Mouse (Mus musculus): Measurements from ENCODE around the gene Aspscr1. TPM values are rescaled to one million over a fixed set of nuclear protein-coding genes. Genes with fewer than 3 reads are reported as not detected.

Gene Aspscr1
- total and polyA plus RNA-seq, 3 experiments: 35.2 to 38.6 (median 38.3) TPM

DNA sequence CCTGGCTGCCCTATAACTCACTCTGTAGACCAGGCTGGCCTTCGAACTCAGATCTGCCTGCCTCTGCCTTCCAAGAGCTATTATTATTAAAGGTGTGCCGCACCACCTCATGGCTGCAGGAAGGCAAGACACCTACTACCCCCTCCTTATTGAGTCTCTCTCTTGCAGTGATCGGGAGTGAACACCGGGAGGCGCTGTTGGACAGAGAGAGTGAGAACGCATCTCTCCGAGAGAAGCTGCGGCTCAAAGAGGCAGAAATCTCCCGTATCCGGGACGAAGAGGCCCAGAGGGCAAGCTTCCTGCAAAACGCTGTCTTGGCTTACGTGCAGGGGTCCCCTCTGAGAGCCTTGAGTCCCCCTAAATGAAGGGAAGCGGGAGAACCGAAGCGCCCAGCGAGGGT is 47.7 kb downstream of the Aspscr1 start:
- Histone ChIP-seq H3K36me3 (ENCODE audit: control insufficient read depth, insufficient read depth, low read length) (no peaks in the 10 kb centered on the region), H3K27ac (no peak overlapping the region), H3K79me2 (replicated peaks; ENCODE audit: control insufficient read depth, insufficient read depth, low read length) (no peaks in the 10 kb centered on the region), H3K9ac (ENCODE audit: low read depth, low read length) (peak overlapping the region; percentile 81; the same call in 1 of the 2 replicates), H3K4me1 (ENCODE audit: control insufficient read depth, insufficient read depth, low read length) (peaks cover 2% of the 10 kb centered on the region; the same call in 1 of the 2 replicates), H3K27me3 (ENCODE audit: control insufficient read depth, insufficient read depth, low read length) (0 out of 2 replicates have a peak, but pooled peaks cover 1% of the 10 kb centered on the region), H3K4me3 (peak overlapping the region; percentile 58)
- 16% methylated on average over 17 of the region's 17 CpGs for WGBS
- peak; percentile 87 to 91 for DNase-seq
- intact Hi-C loops (cut with DNase I): loop anchor here (1.0 to 10.0 kb wide), 5 partner anchors 30 to 324 kb away; no protein-coding TSS in a partner anchor
- no peak for TF ChIP-seq POLR2A (IDR thresholded peaks at IDR 0.05; ENCODE audit: insufficient read depth, low read depth, low read length)
- TF ChIP-seq CTCF (IDR thresholded peaks at IDR 0.05): peak; percentile 88
- peak; percentile 94 for TF ChIP-seq EP300 (IDR thresholded peaks at IDR 0.05; ENCODE audit: insufficient read depth, low read depth, low read length)

DNA sequence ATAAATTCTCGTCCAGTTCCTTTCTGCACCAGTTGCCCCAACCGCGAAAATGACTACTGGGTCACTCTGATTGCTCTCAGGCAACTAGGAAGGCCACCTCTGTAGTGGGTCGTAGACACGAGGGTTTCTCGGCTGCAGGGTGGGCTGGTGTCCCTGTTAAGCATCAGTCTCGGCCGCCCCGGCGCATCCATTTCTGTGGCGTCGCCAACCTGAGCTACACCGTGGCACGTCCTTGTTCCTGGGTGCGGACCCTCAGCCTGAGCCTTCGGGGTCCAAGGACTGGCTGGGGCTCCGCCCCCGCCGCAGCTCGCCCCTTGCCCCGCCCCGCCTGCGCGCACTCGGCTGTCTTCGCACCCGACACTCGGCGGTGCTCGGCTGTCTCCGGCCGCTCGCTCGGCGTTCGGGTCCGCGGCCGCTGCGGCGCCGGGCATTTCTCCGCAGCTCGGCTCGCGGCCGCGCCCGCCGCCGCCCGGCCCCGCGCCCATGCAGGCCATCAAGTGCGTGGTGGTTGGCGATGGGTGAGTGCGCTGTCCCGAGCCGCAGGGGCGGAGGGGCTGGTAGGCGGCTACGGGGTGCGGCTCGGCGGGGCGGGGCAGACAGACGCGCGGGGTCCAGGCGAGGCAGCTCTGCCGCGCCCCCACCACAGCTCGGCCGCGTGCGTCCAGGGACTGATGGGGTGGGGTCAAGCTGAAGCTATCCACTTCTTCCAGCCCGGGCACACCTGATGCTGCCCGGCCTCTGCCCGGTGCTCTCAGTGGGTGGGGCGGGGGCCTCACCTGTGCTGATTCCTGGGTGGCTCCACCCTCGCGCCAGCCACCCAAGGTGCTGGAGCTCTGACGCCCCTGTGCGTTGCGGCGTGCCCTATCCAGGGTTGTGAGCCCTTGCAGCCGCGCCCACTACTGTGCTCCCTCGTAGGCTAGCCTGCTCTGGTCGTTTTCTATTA is 48.6 kb downstream of the Aspscr1 start, which contains the start of gene Rac3:
Gene Rac3, plus strand, starts transcription at position 347 of the 943 bp plus-strand sequence.
- no peak within 1 kb of the TSS for H3K27ac ChIP-seq
- H3K4me1 ChIP-seq (ENCODE audit: control insufficient read depth, insufficient read depth, low read length): peaks cover 2% of the 10 kb centered on the region; the same call in 1 of the 2 replicates
- DNase-seq: peak; percentile 74 to 81
- TF ChIP-seq POLR2A (IDR thresholded peaks at IDR 0.05; ENCODE audit: insufficient read depth, low read depth, low read length) (no peak), CTCF (IDR thresholded peaks at IDR 0.05) (no peak), EP300 (IDR thresholded peaks at IDR 0.05; ENCODE audit: insufficient read depth, low read depth, low read length) (no peak)
- H3K27me3 ChIP-seq (ENCODE audit: control insufficient read depth, insufficient read depth, low read length): 0 out of 2 replicates have a peak, but pooled peaks cover 1% of the 10 kb centered on the region
- no peaks in the 10 kb centered on the region for H3K79me2 ChIP-seq (replicated peaks; ENCODE audit: control insufficient read depth, insufficient read depth, low read length)
- no peaks in the 10 kb centered on the region for H3K36me3 ChIP-seq (ENCODE audit: control insufficient read depth, insufficient read depth, low read length)
- WGBS: 1% methylated on average over 84 of the region's 90 CpGs
- peak within 1 kb of the TSS; percentile 81 for H3K9ac ChIP-seq (ENCODE audit: low read depth, low read length)
- peak within 1 kb of the TSS; percentile 58 for H3K4me3 ChIP-seq
- intact Hi-C loops (cut with DNase I): loop anchor here (2.0 to 10.0 kb wide), 2 partner anchors 29 to 323 kb away; no protein-coding TSS in a partner anchor

DNA sequence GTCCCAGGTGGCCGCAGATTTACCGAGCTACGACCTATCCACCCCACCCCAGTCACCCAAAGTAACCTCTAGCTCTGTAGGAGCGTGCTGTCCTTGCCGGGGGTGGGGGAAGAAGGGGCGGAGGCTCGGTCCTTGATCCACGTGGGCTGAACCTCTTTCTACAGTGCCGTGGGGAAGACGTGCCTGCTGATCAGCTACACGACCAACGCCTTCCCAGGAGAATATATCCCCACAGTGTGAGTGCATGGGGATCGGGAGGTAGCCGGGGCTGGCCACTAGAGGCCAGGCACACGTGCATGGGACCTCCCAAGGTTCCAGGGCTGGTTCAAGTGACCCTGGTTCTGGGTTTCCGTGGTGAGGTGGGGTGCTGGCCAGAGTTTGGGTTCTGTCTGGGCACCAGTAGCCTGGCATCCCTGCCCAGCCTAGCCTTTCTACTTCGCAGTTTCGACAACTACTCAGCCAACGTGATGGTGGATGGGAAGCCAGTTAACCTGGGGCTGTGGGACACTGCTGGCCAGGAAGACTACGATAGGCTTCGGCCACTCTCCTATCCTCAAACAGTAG is 49.4 kb downstream of the Aspscr1 start:
- DNase-seq: no peak
- no peak overlapping the region for H3K27ac ChIP-seq
- no peaks in the 10 kb centered on the region for H3K79me2 ChIP-seq (replicated peaks; ENCODE audit: control insufficient read depth, insufficient read depth, low read length)
- TF ChIP-seq POLR2A (IDR thresholded peaks at IDR 0.05; ENCODE audit: insufficient read depth, low read depth, low read length): no peak
- TF ChIP-seq CTCF (IDR thresholded peaks at IDR 0.05): no peak
- no peak for TF ChIP-seq EP300 (IDR thresholded peaks at IDR 0.05; ENCODE audit: insufficient read depth, low read depth, low read length)
- H3K36me3 ChIP-seq (ENCODE audit: control insufficient read depth, insufficient read depth, low read length): no peaks in the 10 kb centered on the region
- peak overlapping the region; percentile 81 for H3K9ac ChIP-seq (ENCODE audit: low read depth, low read length)
- peaks cover 3% of the 10 kb centered on the region for H3K4me1 ChIP-seq (ENCODE audit: control insufficient read depth, insufficient read depth, low read length)
- WGBS: 22% methylated on average over 21 of the region's 21 CpGs
- intact Hi-C loops (cut with DNase I): loop anchor here (10.0 kb wide), 1 partner anchor 323 kb away; no protein-coding TSS in a partner anchor
- peak overlapping the region; percentile 58 for H3K4me3 ChIP-seq
- H3K27me3 ChIP-seq (ENCODE audit: control insufficient read depth, insufficient read depth, low read length): 0 out of 2 replicates have a peak, but pooled peaks cover 1% of the 10 kb centered on the region

DNA sequence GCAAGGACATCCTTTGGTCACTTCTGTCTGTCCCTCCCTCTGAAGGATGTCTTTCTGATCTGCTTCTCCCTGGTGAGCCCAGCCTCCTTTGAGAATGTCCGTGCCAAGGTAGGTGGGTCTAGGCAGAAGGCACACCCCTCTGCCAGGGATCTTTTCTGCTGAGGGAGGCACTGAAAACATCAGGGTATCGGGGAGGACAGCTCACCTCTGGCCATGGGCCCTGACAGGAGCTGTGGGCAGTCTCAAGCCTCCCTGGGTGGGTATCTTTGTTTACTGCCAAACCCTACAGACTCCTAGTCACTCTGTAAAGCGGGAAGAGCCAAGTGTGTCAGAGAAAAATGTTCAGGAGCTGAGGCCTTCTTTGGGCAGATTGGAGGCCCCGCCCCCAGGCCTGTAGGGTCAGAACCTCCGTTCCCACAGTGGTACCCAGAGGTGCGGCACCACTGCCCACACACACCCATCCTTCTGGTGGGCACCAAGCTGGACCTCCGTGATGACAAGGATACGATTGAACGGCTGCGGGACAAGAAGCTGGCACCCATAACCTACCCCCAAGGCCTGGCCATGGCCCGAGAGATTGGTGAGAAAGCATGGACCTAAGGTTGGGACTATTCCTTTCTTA is 50.1 kb downstream of the Aspscr1 start:
- Histone ChIP-seq H3K27ac (no peak overlapping the region), H3K4me1 (ENCODE audit: control insufficient read depth, insufficient read depth, low read length) (peaks cover 3% of the 10 kb centered on the region), H3K4me3 (no peak overlapping the region), H3K27me3 (ENCODE audit: control insufficient read depth, insufficient read depth, low read length) (0 out of 2 replicates have a peak, but pooled peaks cover 1% of the 10 kb centered on the region), H3K36me3 (ENCODE audit: control insufficient read depth, insufficient read depth, low read length) (no peaks in the 10 kb centered on the region), H3K9ac (ENCODE audit: low read depth, low read length) (no peak overlapping the region), H3K79me2 (replicated peaks; ENCODE audit: control insufficient read depth, insufficient read depth, low read length) (no peaks in the 10 kb centered on the region)
- TF ChIP-seq POLR2A (IDR thresholded peaks at IDR 0.05; ENCODE audit: insufficient read depth, low read depth, low read length): 0 out of 2 replicates have a peak, but pooled peaks have one; percentile 5
- no peak for TF ChIP-seq EP300 (IDR thresholded peaks at IDR 0.05; ENCODE audit: insufficient read depth, low read depth, low read length)
- intact Hi-C loops (cut with DNase I): loop anchor here (10.0 kb wide), 1 partner anchor 322 kb away; no protein-coding TSS in a partner anchor
- WGBS: 91% methylated on average over 11 of the region's 11 CpGs
- DNase-seq: no peak

DNA sequence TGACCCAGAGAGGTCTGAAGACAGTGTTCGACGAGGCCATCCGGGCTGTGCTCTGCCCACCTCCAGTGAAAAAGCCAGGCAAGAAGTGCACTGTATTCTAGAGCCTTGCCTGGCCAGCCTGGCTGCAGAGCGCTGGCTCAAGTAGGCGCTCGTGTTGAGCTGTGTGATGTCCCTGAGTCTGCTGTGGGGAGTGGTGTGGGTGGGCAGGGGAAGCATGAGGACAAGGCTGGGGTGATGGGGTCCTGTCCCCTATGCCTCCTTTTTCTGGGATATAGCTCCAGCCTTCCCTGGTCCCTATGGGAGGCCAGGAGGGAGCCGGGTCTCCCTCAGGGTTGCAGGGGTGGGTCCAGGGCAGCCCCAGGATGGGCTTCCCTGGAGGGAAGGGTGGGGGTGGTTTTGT is 50.7 kb downstream of the Aspscr1 start:
- Histone ChIP-seq H3K4me3 (no peak overlapping the region), H3K9ac (ENCODE audit: low read depth, low read length) (no peak overlapping the region), H3K27ac (no peak overlapping the region), H3K27me3 (ENCODE audit: control insufficient read depth, insufficient read depth, low read length) (0 out of 2 replicates have a peak, but pooled peaks cover 1% of the 10 kb centered on the region), H3K4me1 (ENCODE audit: control insufficient read depth, insufficient read depth, low read length) (peaks cover 3% of the 10 kb centered on the region), H3K36me3 (ENCODE audit: control insufficient read depth, insufficient read depth, low read length) (no peaks in the 10 kb centered on the region), H3K79me2 (replicated peaks; ENCODE audit: control insufficient read depth, insufficient read depth, low read length) (no peaks in the 10 kb centered on the region)
- DNase-seq: no peak
- intact Hi-C loops (cut with DNase I): loop anchor here (10.0 kb wide), 1 partner anchor 321 kb away; no protein-coding TSS in a partner anchor
- WGBS: 94% methylated on average over 7 of the region's 7 CpGs
- TF ChIP-seq EP300 (IDR thresholded peaks at IDR 0.05; ENCODE audit: insufficient read depth, low read depth, low read length): no peak
- TF ChIP-seq CTCF (IDR thresholded peaks at IDR 0.05): no peak
- no peak for TF ChIP-seq POLR2A (IDR thresholded peaks at IDR 0.05; ENCODE audit: insufficient read depth, low read depth, low read length)
